Mouse (Mus musculus) Patski (cell line): ENCODE measurements at regions not wholly inside any gene's neighbourhood (a gene's known extent, or its start where the extent isn't known, plus 50 kb on each side); places are given as distances from the start of the nearest gene placed in this dataset.

Experiments used
- ATAC-seq: fragments of 100-300 bp; one replicate; pipeline ENCODE4 v1.8.0; 2021
- CTCF ChIA-PET: fragments of 350-600 bp; sonication (Branson Sonifier 250); formaldehyde crosslinking; loops from one replicate; lab custom pipeline; 2022; ENCODE audit warnings: inconsistent platforms; lab: Charles Lee
- POLR2A ChIA-PET: fragments of 350-600 bp; sonication (Branson Sonifier 250); formaldehyde crosslinking; loops from one replicate; lab custom pipeline; 2022; ENCODE audit warnings: antibody characterized with exemption, inconsistent platforms; lab: Charles Lee
- DNase-seq: peaks from one replicate; pipeline ENCODE4 v3.0.0-alpha.2; 2011; ENCODE audit warnings: low read depth, low spot score
- H3K27me3 ChIP-seq: fragments of 371-371 bp; one replicate; pipeline ENCODE4 v1.5.1; 2021
- CTCF ChIP-seq: fragments of 100-300 bp; IDR thresholded peaks from one replicate; pipeline ENCODE4 v1.5.1; 2021
- in situ Hi-C: fragments of 300-500 bp; cut with MboI; formaldehyde crosslinking; loops from 3 replicates; pipeline ENCODE4 v1.11.1; 2018; ENCODE audit warnings: low pct_unique_long_range_greater_than_20kb, mixed read lengths

DNA sequence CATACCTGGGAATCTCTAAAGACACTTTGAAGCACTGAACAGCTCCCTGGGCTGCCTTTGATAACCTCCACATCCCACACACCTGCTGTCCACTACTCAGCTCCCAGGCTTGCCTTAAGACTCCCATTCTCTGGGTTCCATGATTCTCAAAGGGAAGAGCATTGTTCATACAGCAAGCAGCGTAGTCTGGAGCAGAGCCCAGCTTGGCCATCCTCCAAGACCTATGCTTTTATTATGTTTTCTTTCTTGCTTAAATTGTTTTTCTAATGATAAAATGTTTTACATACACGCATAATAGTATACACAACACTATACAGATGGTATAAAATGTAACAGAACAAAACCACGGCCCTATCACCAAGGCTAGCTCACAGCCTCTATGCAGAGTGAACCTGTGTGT is 257.0 kb downstream of the Clic5 start:
- TF ChIP-seq CTCF: no peak
- no peak for DNase-seq

More for the DNA sequence above, 257.0 kb downstream of the Clic5 start:
- no peaks in the 10 kb centered on the region for H3K27me3 ChIP-seq
- in situ Hi-C loops: no loop called here
- ChIA-PET POLR2A (no interaction called here), CTCF (interaction anchor here (0.6 to 1.1 kb wide), 2 partner anchors 12 to 13 kb away, joined by 3 read pairs; no protein-coding TSS in a partner anchor)
- no peak for ATAC-seq
